Mouse (Mus musculus) midbrain, postnatal 0 days (tissue): ENCODE measurements around the gene Styxl1. TPM values are rescaled to one million over a fixed set of nuclear protein-coding genes. Genes with fewer than 3 reads are reported as not detected.

Experiments used
- ATAC-seq: fragments of 200-750 bp; cut with Nextera tagmentation; 2 replicates; pipeline ENCODE4 v1.8.0; 2017; ENCODE audit warnings: moderate number of reproducible peaks, mild to moderate bottlenecking, moderate TSS enrichment, moderate library complexity; ENCODE audit not compliant: low FRiP score
- DNase-seq: peaks from one replicate; pipeline ENCODE4 v3.0.0-alpha.2; 2015; ENCODE audit warnings: low spot score
- H3K27ac ChIP-seq: fragments of 300-500 bp; sonication (generic); 2 replicates; pipeline ENCODE4 v1.5.1; 2014; ENCODE audit warnings: low read depth, mild to moderate bottlenecking, low read length, mixed read lengths
- H3K27me3 ChIP-seq: fragments of 300-500 bp; sonication (generic); 2 replicates; pipeline ENCODE4 v1.6.1; 2014; ENCODE audit warnings: low read length, control low read depth, mixed read lengths; ENCODE audit not compliant: insufficient read depth
- H3K36me3 ChIP-seq: fragments of 300-500 bp; sonication (generic); 2 replicates; pipeline ENCODE4 v1.6.1; 2014; ENCODE audit warnings: low read length, control low read depth, mixed read lengths; ENCODE audit not compliant: insufficient read depth
- H3K4me1 ChIP-seq: fragments of 300-500 bp; sonication (generic); 2 replicates; pipeline ENCODE4 v1.6.1; 2014; ENCODE audit warnings: mild to moderate bottlenecking, control low read depth, antibody characterized with exemption, low read length, mixed read lengths; ENCODE audit not compliant: insufficient read depth
- H3K4me2 ChIP-seq: fragments of 300-500 bp; sonication (generic); 2 replicates; pipeline ENCODE4 v1.6.1; 2014; ENCODE audit warnings: low read depth, mild to moderate bottlenecking, low read length, mixed read lengths; ENCODE audit not compliant: poor library complexity, severe bottlenecking
- H3K4me3 ChIP-seq: fragments of 300-500 bp; sonication (generic); 2 replicates; pipeline ENCODE4 v1.5.1; 2014; ENCODE audit warnings: low read depth, mild to moderate bottlenecking, low read length, moderate library complexity
- H3K9ac ChIP-seq: fragments of 300-500 bp; sonication (generic); replicated peaks from 2 replicates; pipeline ENCODE4 v1.6.1; 2014; ENCODE audit warnings: mild to moderate bottlenecking, low read length, moderate library complexity, mixed read lengths; ENCODE audit not compliant: poor library complexity, severe bottlenecking
- H3K9me3 ChIP-seq: fragments of 300-500 bp; sonication (generic); 2 replicates; pipeline ENCODE4 v1.6.1; 2016; ENCODE audit warnings: low read length, control low read depth
- CTCF ChIP-seq: IDR thresholded peaks from 2 replicates; pipeline ENCODE4 v1.5.1; 2016; ENCODE audit warnings: antibody characterized with exemption, mild to moderate bottlenecking
- WGBS: fragments of 180-500 bp; shearing (Covaris S2); extraction: QIAGEN DNeasy Blood & Tissue Kit; methylation state at CpG from one replicate; pipeline ENCODE4 v1.1.7; 2014; 5-methylcytosine and 5-hydroxymethylcytosine counted together
- polyA plus RNA-seq: library from polyadenylated mRNA; unstranded; fragments of >200 nt; fragmentation: Nextera tagmentation; extraction: Ambion mirVana; gene quantifications from 2 replicates; pipeline ENCODE4 v1.2.1, GENCODE M21; 2015
- total RNA-seq: library from RNA; depleted of rRNA; stranded (reverse); fragments of >200 nt; gene quantifications from 2 replicates; pipeline ENCODE4 v1.2.3, GENCODE M21; 2014

Styxl1 gene
- total and polyA plus RNA-seq, 2 experiments from 2014 or later = 0.44 TPM; not detected in 1

- H3K36me3 ChIP-seq = no peaks in the 10 kb centered on the region
- H3K9me3 ChIP-seq = no peaks in the 10 kb centered on the region
- ATAC-seq = no peak
- no peak overlapping the region for H3K27ac ChIP-seq
- H3K4me3 ChIP-seq = no peak overlapping the region
- no peak overlapping the region for H3K9ac ChIP-seq
- TF ChIP-seq CTCF = no peak
- DNase-seq = no peak
- H3K4me1 ChIP-seq = no peaks in the 10 kb centered on the region
- no peaks in the 10 kb centered on the region for H3K27me3 ChIP-seq
- WGBS = 82% methylated on average over 3 of the region's 3 CpGs
- no peak overlapping the region for H3K4me2 ChIP-seq
Measured at GRCm38 (mm10) chr5:135761881-135762280, 16.3 kb downstream of the Styxl1 start.

GRCm38 (mm10) chr5:135751595-135751994 lies 26.6 kb downstream of the Styxl1 start:
- Histone ChIP-seq H3K9me3 (no peaks in the 10 kb centered on the region), H3K9ac (no peak overlapping the region), H3K4me1 (no peaks in the 10 kb centered on the region), H3K4me2 (no peak overlapping the region), H3K27ac (no peak overlapping the region), H3K4me3 (no peak overlapping the region), H3K27me3 (no peaks in the 10 kb centered on the region; the same call in 1 of the 2 replicates), H3K36me3 (no peaks in the 10 kb centered on the region)
- WGBS = 69% methylated on average over 2 of the region's 2 CpGs
- DNase-seq (no peak), ATAC-seq (no peak)
- TF ChIP-seq CTCF = no peak

GRCm38 (mm10) chr5:135751041-135751440 lies 27.1 kb downstream of the Styxl1 start:
- ATAC-seq = no peak
- H3K4me3 ChIP-seq = no peak overlapping the region
- 77% methylated on average over 1 of the region's 1 CpGs for WGBS

GRCm38 (mm10) chr5:135744742-135745141 lies 33.4 kb downstream of the Styxl1 start:
- TF ChIP-seq CTCF = no peak
- peak overlapping the region; percentile 96 for H3K4me2 ChIP-seq
- no peaks in the 10 kb centered on the region for H3K27me3 ChIP-seq
- DNase-seq (no peak), ATAC-seq (no peak)
- no peak overlapping the region for H3K9ac ChIP-seq
- peaks cover 16% of the 10 kb centered on the region for H3K36me3 ChIP-seq
- H3K27ac ChIP-seq = peak overlapping the region; percentile 1; the same call in 1 of the 2 replicates
- peak overlapping the region; percentile 79 for H3K4me3 ChIP-seq
- no peaks in the 10 kb centered on the region for H3K4me1 ChIP-seq
- 23% methylated on average over 10 of the region's 12 CpGs for WGBS
- no peaks in the 10 kb centered on the region for H3K9me3 ChIP-seq

More at GRCm38 (mm10) chr5:135751041-135751440, 27.1 kb downstream of the Styxl1 start:
- Histone ChIP-seq H3K9me3 (no peaks in the 10 kb centered on the region), H3K36me3 (no peaks in the 10 kb centered on the region), H3K27me3 (no peaks in the 10 kb centered on the region; the same call in 1 of the 2 replicates), H3K9ac (no peak overlapping the region), H3K4me1 (no peaks in the 10 kb centered on the region), H3K4me2 (no peak overlapping the region), H3K27ac (no peak overlapping the region)
- TF ChIP-seq CTCF = no peak
- DNase-seq = no peak

- DNase-seq = peak; percentile 93
- peaks cover 19% of the 10 kb centered on the region for H3K36me3 ChIP-seq
- H3K9me3 ChIP-seq = no peaks in the 10 kb centered on the region
- TF ChIP-seq CTCF = 0 out of 2 replicates have a peak, but pooled peaks have one; percentile 4
- no peaks in the 10 kb centered on the region for H3K27me3 ChIP-seq
- ATAC-seq = peak; percentile 93
- peak within 1 kb of the TSS; percentile 79 for H3K4me3 ChIP-seq
- peak within 1 kb of the TSS; percentile 79 for H3K9ac ChIP-seq
- peak within 1 kb of the TSS; percentile 96 for H3K4me2 ChIP-seq
- under 1% methylated on average over 60 of the region's 60 CpGs for WGBS
- peak within 1 kb of the TSS; percentile 38 for H3K27ac ChIP-seq
- no peaks in the 10 kb centered on the region for H3K4me1 ChIP-seq
Measured at GRCm38 (mm10) chr5:135743741-135744609, 34.2 kb downstream of the Styxl1 start, which contains the start of gene Tmem120a. Tmem120a (minus strand) TSS chr5:135744448.
